Mouse (Mus musculus): ENCODE results near the gene Olfr1022. TPM values are rescaled to one million over a fixed set of nuclear protein-coding genes. Genes with fewer than 3 reads are reported as not detected.

Gene Olfr1022
- total RNA-seq (2012; rRNA removed) = not detected in 2 replicates

DNA sequence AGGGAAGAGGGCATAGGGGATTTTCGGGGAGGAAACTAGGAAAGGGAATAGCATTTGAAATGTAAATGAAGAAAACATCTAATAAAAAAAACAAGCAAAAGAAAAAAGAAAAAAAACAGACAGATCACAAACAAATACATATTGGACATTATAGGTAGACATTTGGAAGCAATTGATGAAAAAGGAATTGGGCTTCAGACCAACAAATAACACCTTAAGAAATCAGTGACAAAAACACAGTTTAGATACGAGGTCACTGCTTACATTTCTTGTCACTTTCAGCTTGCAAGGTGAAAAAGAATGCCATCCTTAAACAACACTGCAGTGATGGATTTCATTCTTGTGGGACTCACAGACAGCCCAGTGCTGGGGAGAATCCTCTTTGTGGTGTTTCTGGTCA lies at the start of gene Olfr1022:
Gene Olfr1022, plus strand, starts transcription at position 301 of the 400 bp plus-strand sequence.
- no peak within 1 kb of the TSS for H3K27ac ChIP-seq (ENCODE audit: insufficient read depth, low read depth, low read length, poor library complexity, severe bottlenecking)
- no peak within 1 kb of the TSS for H3K4me3 ChIP-seq (ENCODE audit: insufficient read depth in 1 of 2, low read depth in 1 of 2, low read length in 2 of 2, poor library complexity in 1 of 2, severe bottlenecking in 1 of 2)
- H3K9me3 ChIP-seq (ENCODE audit: control insufficient read depth, insufficient read depth, low read depth, low read length) = no peaks in the 10 kb centered on the region
- no peak for DNase-seq (ENCODE audit: low read depth, low spot score)
- no peak for TF ChIP-seq CHD2 (IDR thresholded peaks at IDR 0.05; ENCODE audit: low read depth, low read length)
- no peak for TF ChIP-seq MAFK (IDR thresholded peaks at IDR 0.05; ENCODE audit: insufficient read depth, low read depth, low read length)
- TF ChIP-seq HCFC1 (IDR thresholded peaks at IDR 0.05; ENCODE audit: borderline replicate concordance, insufficient read depth, low read length) = no peak
- no peak for TF ChIP-seq ZNF384 (IDR thresholded peaks at IDR 0.05; ENCODE audit: low read depth, low read length)
- no peak for TF ChIP-seq ZC3H11A (IDR thresholded peaks at IDR 0.05; ENCODE audit: borderline replicate concordance, low read depth, low read length)
- H3K9ac ChIP-seq (ENCODE audit: insufficient read depth, low read depth, low read length, poor library complexity, severe bottlenecking) = no peak within 1 kb of the TSS
- H3K4me1 ChIP-seq (ENCODE audit: control insufficient read depth in 2 of 2, insufficient read depth in 2 of 2, low read length in 2 of 2, poor library complexity in 1 of 2) = no peaks in the 10 kb centered on the region
- no peaks in the 10 kb centered on the region for H3K36me3 ChIP-seq (ENCODE audit: control insufficient read depth, insufficient read depth, low read length, poor library complexity, severe bottlenecking)
- in situ Hi-C loops (cut with MboI; ENCODE audit: low sequenced_read_pairs in 2 of 2, unreplicated experiment in 2 of 2) = no loop called here

GRCm38 (mm10) chr2:85845383-85845782 lies 23.0 kb upstream of the Olfr1022 start, which contains the start of gene Olfr1019:
Olfr1019 (minus strand) TSS chr2:85845483.
- DNase-seq (ENCODE audit: low read depth, low spot score) = no peak
- in situ Hi-C loops (cut with MboI; ENCODE audit: low sequenced_read_pairs in 2 of 2, unreplicated experiment in 2 of 2) = no loop called here
- no peaks in the 10 kb centered on the region for H3K36me3 ChIP-seq (ENCODE audit: control insufficient read depth, insufficient read depth, low read length, poor library complexity, severe bottlenecking)
- H3K4me3 ChIP-seq (ENCODE audit: insufficient read depth in 1 of 2, low read depth in 1 of 2, low read length in 2 of 2, poor library complexity in 1 of 2, severe bottlenecking in 1 of 2) = no peak within 1 kb of the TSS
- TF ChIP-seq ZNF384 (IDR thresholded peaks at IDR 0.05; ENCODE audit: low read depth, low read length) (no peak), CHD2 (IDR thresholded peaks at IDR 0.05; ENCODE audit: low read depth, low read length) (no peak), HCFC1 (IDR thresholded peaks at IDR 0.05; ENCODE audit: borderline replicate concordance, insufficient read depth, low read length) (no peak), MAFK (IDR thresholded peaks at IDR 0.05; ENCODE audit: insufficient read depth, low read depth, low read length) (no peak), ZC3H11A (IDR thresholded peaks at IDR 0.05; ENCODE audit: borderline replicate concordance, low read depth, low read length) (no peak)
- H3K9me3 ChIP-seq (ENCODE audit: control insufficient read depth, insufficient read depth, low read depth, low read length) = no peaks in the 10 kb centered on the region
- no peaks in the 10 kb centered on the region for H3K4me1 ChIP-seq (ENCODE audit: control insufficient read depth in 2 of 2, insufficient read depth in 2 of 2, low read length in 2 of 2, poor library complexity in 1 of 2)
- H3K27ac ChIP-seq (ENCODE audit: insufficient read depth, low read depth, low read length, poor library complexity, severe bottlenecking) = no peak within 1 kb of the TSS
- no peak within 1 kb of the TSS for H3K9ac ChIP-seq (ENCODE audit: insufficient read depth, low read depth, low read length, poor library complexity, severe bottlenecking)

DNA sequence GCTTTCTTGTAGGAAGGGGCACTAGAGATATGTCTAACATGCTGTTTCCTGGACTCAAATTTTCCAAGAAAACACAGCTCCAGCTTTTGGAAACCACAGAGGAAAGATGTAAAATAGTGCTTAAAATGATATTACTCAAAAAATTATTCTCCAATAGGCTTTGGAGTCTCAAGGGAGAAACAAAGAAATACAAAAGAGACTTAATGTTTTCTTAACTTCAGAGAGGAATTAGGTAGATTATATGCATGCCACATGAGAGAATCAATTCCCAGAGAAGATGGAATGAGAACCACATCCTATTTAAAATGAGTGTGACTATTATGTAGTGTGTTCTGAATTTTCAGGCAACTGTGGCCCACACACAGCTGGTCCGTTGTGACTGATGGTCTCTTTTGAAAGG lies 21.7 kb upstream of the Olfr1022 start, which contains the start of gene Olfr1020:
Gene Olfr1020, plus strand, starts transcription at position 301 of the 400 bp plus-strand sequence.
- Histone ChIP-seq H3K27ac (ENCODE audit: insufficient read depth, low read depth, low read length, poor library complexity, severe bottlenecking) (no peak within 1 kb of the TSS), H3K4me3 (ENCODE audit: insufficient read depth in 1 of 2, low read depth in 1 of 2, low read length in 2 of 2, poor library complexity in 1 of 2, severe bottlenecking in 1 of 2) (no peak within 1 kb of the TSS), H3K36me3 (ENCODE audit: control insufficient read depth, insufficient read depth, low read length, poor library complexity, severe bottlenecking) (no peaks in the 10 kb centered on the region), H3K4me1 (ENCODE audit: control insufficient read depth in 2 of 2, insufficient read depth in 2 of 2, low read length in 2 of 2, poor library complexity in 1 of 2) (no peaks in the 10 kb centered on the region), H3K9me3 (ENCODE audit: control insufficient read depth, insufficient read depth, low read depth, low read length) (no peaks in the 10 kb centered on the region), H3K9ac (ENCODE audit: insufficient read depth, low read depth, low read length, poor library complexity, severe bottlenecking) (no peak within 1 kb of the TSS)
- in situ Hi-C loops (cut with MboI; ENCODE audit: low sequenced_read_pairs in 2 of 2, unreplicated experiment in 2 of 2) = no loop called here
- no peak for DNase-seq (ENCODE audit: low read depth, low spot score)
- no peak for TF ChIP-seq MAFK (IDR thresholded peaks at IDR 0.05; ENCODE audit: insufficient read depth, low read depth, low read length)
- TF ChIP-seq ZNF384 (IDR thresholded peaks at IDR 0.05; ENCODE audit: low read depth, low read length) = no peak
- TF ChIP-seq CHD2 (IDR thresholded peaks at IDR 0.05; ENCODE audit: low read depth, low read length) = no peak
- no peak for TF ChIP-seq ZC3H11A (IDR thresholded peaks at IDR 0.05; ENCODE audit: borderline replicate concordance, low read depth, low read length)
- TF ChIP-seq HCFC1 (IDR thresholded peaks at IDR 0.05; ENCODE audit: borderline replicate concordance, insufficient read depth, low read length) = no peak

- Histone ChIP-seq H3K9ac (ENCODE audit: insufficient read depth, low read depth, low read length, poor library complexity, severe bottlenecking) (no peak within 1 kb of the TSS), H3K27ac (ENCODE audit: insufficient read depth, low read depth, low read length, poor library complexity, severe bottlenecking) (no peak within 1 kb of the TSS), H3K4me3 (ENCODE audit: insufficient read depth in 1 of 2, low read depth in 1 of 2, low read length in 2 of 2, poor library complexity in 1 of 2, severe bottlenecking in 1 of 2) (no peak within 1 kb of the TSS), H3K36me3 (ENCODE audit: control insufficient read depth, insufficient read depth, low read length, poor library complexity, severe bottlenecking) (no peaks in the 10 kb centered on the region), H3K9me3 (ENCODE audit: control insufficient read depth, insufficient read depth, low read depth, low read length) (no peaks in the 10 kb centered on the region), H3K4me1 (ENCODE audit: control insufficient read depth in 2 of 2, insufficient read depth in 2 of 2, low read length in 2 of 2, poor library complexity in 1 of 2) (no peaks in the 10 kb centered on the region)
- TF ChIP-seq ZNF384 (IDR thresholded peaks at IDR 0.05; ENCODE audit: low read depth, low read length) = no peak
- no peak for TF ChIP-seq CHD2 (IDR thresholded peaks at IDR 0.05; ENCODE audit: low read depth, low read length)
- no peak for TF ChIP-seq ZC3H11A (IDR thresholded peaks at IDR 0.05; ENCODE audit: borderline replicate concordance, low read depth, low read length)
- TF ChIP-seq HCFC1 (IDR thresholded peaks at IDR 0.05; ENCODE audit: borderline replicate concordance, insufficient read depth, low read length) = no peak
- TF ChIP-seq MAFK (IDR thresholded peaks at IDR 0.05; ENCODE audit: insufficient read depth, low read depth, low read length) = no peak
- no peak for DNase-seq (ENCODE audit: low read depth, low spot score)
- in situ Hi-C loops (cut with MboI; ENCODE audit: low sequenced_read_pairs in 2 of 2, unreplicated experiment in 2 of 2) = no loop called here
Observed at GRCm38 (mm10) chr2:85885340-85885739, 16.9 kb downstream of the Olfr1022 start, which contains the start of gene Olfr1023. Olfr1023 (plus strand) TSS chr2:85885640.

All from ES-E14 (cell line).